Mouse (Mus musculus) heart, embryonic 11.5 days (tissue): ENCODE results near the gene Hs6st1. TPM values are rescaled to one million over a fixed set of nuclear protein-coding genes. Genes with fewer than 3 reads are reported as not detected.

Experiments used
- ATAC-seq: fragments of 200-750 bp; cut with Nextera tagmentation; replicated peaks from 2 replicates; pipeline ENCODE4 v1.8.0; 2017; ENCODE audit warnings: moderate library complexity; ENCODE audit not compliant: insufficient number of reproducible peaks, low FRiP score, low TSS enrichment
- H3K27ac ChIP-seq: fragments of 300-500 bp; sonication (generic); 2 replicates; pipeline ENCODE4 v1.5.1; 2014; ENCODE audit warnings: mild to moderate bottlenecking, low read depth, low read length
- H3K27me3 ChIP-seq: fragments of 300-500 bp; sonication (generic); 2 replicates; pipeline ENCODE4 v1.6.1; 2014; ENCODE audit warnings: mild to moderate bottlenecking, low read length, mixed read lengths; ENCODE audit not compliant: control insufficient read depth, insufficient read depth
- H3K36me3 ChIP-seq: fragments of 300-500 bp; sonication (generic); 2 replicates; pipeline ENCODE4 v1.6.1; 2014; ENCODE audit warnings: mild to moderate bottlenecking, low read length, moderate library complexity, mixed read lengths; ENCODE audit not compliant: control insufficient read depth, insufficient read depth
- H3K4me1 ChIP-seq: fragments of 300-500 bp; sonication (generic); 2 replicates; pipeline ENCODE4 v1.6.1; 2014; ENCODE audit warnings: low read length; ENCODE audit not compliant: control insufficient read depth, insufficient read depth
- H3K4me2 ChIP-seq: fragments of 300-500 bp; sonication (generic); 2 replicates; pipeline ENCODE4 v1.6.1; 2014; ENCODE audit warnings: mild to moderate bottlenecking, moderate library complexity
- H3K4me3 ChIP-seq: fragments of 300-500 bp; sonication (generic); 2 replicates; pipeline ENCODE4 v1.5.1; 2014; ENCODE audit warnings: low read depth, low read length
- H3K9ac ChIP-seq: fragments of 300-500 bp; sonication (generic); 2 replicates; pipeline ENCODE4 v1.6.1; 2014; ENCODE audit warnings: mild to moderate bottlenecking, low read depth, low read length, moderate library complexity
- H3K9me3 ChIP-seq: fragments of 300-500 bp; sonication (generic); replicated peaks from 2 replicates; pipeline ENCODE4 v1.6.1; 2016; ENCODE audit warnings: low read length; ENCODE audit not compliant: control insufficient read depth
- WGBS: fragments of 180-500 bp; shearing (Covaris S2); extraction: QIAGEN DNeasy Blood & Tissue Kit; methylation state at CpG from one replicate; pipeline ENCODE4 v1.1.7; 2014; ENCODE audit not compliant: insufficient replicate concordance; 5-methylcytosine and 5-hydroxymethylcytosine counted together
- polyA plus RNA-seq: library from polyadenylated mRNA; unstranded; fragments of >200 nt; fragmentation: Nextera tagmentation; extraction: Ambion mirVana; gene quantifications from 2 replicates; pipeline ENCODE4 v1.2.1, GENCODE M21; 2014

The Hs6st1 gene
- polyA plus RNA-seq, 1 experiment from 2014 or later, result 12.6 TPM

- no peak overlapping the region for H3K4me2 ChIP-seq
- H3K27ac ChIP-seq, result peak overlapping the region; percentile 36; the same call in 1 of the 2 replicates
These were observed 30.2 kb downstream of the Hs6st1 start for GRCm38 (mm10) chr1:36098432-36098831.

GRCm38 (mm10) chr1:36100371-36100770 is 32.2 kb downstream of the Hs6st1 start:
- WGBS, result 76% methylated on average over 3 of the region's 3 CpGs
- H3K4me1 ChIP-seq, result peaks cover 24% of the 10 kb centered on the region
- H3K36me3 ChIP-seq, result peaks cover 15% of the 10 kb centered on the region
- H3K9me3 ChIP-seq, result no peaks in the 10 kb centered on the region
- no peak overlapping the region for H3K9ac ChIP-seq
- H3K27me3 ChIP-seq, result no peaks in the 10 kb centered on the region
- ATAC-seq, result no peak
- H3K4me3 ChIP-seq, result no peak overlapping the region
- H3K4me2 ChIP-seq, result no peak overlapping the region
- H3K27ac ChIP-seq, result no peak overlapping the region

More at GRCm38 (mm10) chr1:36098432-36098831, 30.2 kb downstream of the Hs6st1 start:
- H3K4me3 ChIP-seq, result no peak overlapping the region
- H3K36me3 ChIP-seq, result peaks cover 16% of the 10 kb centered on the region
- no peak overlapping the region for H3K9ac ChIP-seq
- 62% methylated on average over 4 of the region's 4 CpGs for WGBS
- ATAC-seq, result no peak
- no peaks in the 10 kb centered on the region for H3K27me3 ChIP-seq
- peaks cover 27% of the 10 kb centered on the region for H3K4me1 ChIP-seq
- H3K9me3 ChIP-seq, result no peaks in the 10 kb centered on the region

GRCm38 (mm10) chr1:36105917-36106706 is 37.9 kb downstream of the Hs6st1 start:
- no peaks in the 10 kb centered on the region for H3K9me3 ChIP-seq
- no peak for ATAC-seq
- H3K27me3 ChIP-seq, result no peaks in the 10 kb centered on the region
- H3K4me1 ChIP-seq, result 0 out of 2 replicates have a peak, but pooled peaks cover 4% of the 10 kb centered on the region
- no peak overlapping the region for H3K4me2 ChIP-seq
- WGBS, result 89% methylated on average over 11 of the region's 11 CpGs
- no peak overlapping the region for H3K27ac ChIP-seq
- H3K36me3 ChIP-seq, result peaks cover 20% of the 10 kb centered on the region
- no peak overlapping the region for H3K9ac ChIP-seq
- no peak overlapping the region for H3K4me3 ChIP-seq

- Histone ChIP-seq H3K4me1 (0 out of 2 replicates have a peak, but pooled peaks cover 4% of the 10 kb centered on the region), H3K9me3 (no peaks in the 10 kb centered on the region)
- WGBS, result 75% methylated on average over 4 of the region's 4 CpGs
These were observed 41.8 kb downstream of the Hs6st1 start for GRCm38 (mm10) chr1:36109987-36110386.

GRCm38 (mm10) chr1:36112665-36113064 is 44.5 kb downstream of the Hs6st1 start:
- no peak overlapping the region for H3K27ac ChIP-seq
- no peak overlapping the region for H3K4me2 ChIP-seq
- H3K9me3 ChIP-seq, result no peaks in the 10 kb centered on the region
- no peak overlapping the region for H3K9ac ChIP-seq
- 86% methylated on average over 3 of the region's 3 CpGs for WGBS
- no peaks in the 10 kb centered on the region for H3K36me3 ChIP-seq
- no peak overlapping the region for H3K4me3 ChIP-seq
- no peaks in the 10 kb centered on the region for H3K27me3 ChIP-seq
- no peaks in the 10 kb centered on the region for H3K4me1 ChIP-seq
- no peak for ATAC-seq

More at GRCm38 (mm10) chr1:36109987-36110386, 41.8 kb downstream of the Hs6st1 start:
- no peaks in the 10 kb centered on the region for H3K27me3 ChIP-seq
- no peak overlapping the region for H3K4me3 ChIP-seq
- no peak overlapping the region for H3K9ac ChIP-seq
- no peak overlapping the region for H3K27ac ChIP-seq
- peaks cover 5% of the 10 kb centered on the region for H3K36me3 ChIP-seq
- H3K4me2 ChIP-seq, result no peak overlapping the region
- no peak for ATAC-seq

- Histone ChIP-seq H3K36me3 (no peaks in the 10 kb centered on the region), H3K27me3 (no peaks in the 10 kb centered on the region), H3K4me2 (no peak overlapping the region), H3K9me3 (no peaks in the 10 kb centered on the region), H3K4me3 (no peak overlapping the region), H3K27ac (no peak overlapping the region), H3K4me1 (no peaks in the 10 kb centered on the region), H3K9ac (no peak overlapping the region)
- 76% methylated on average over 8 of the region's 8 CpGs for WGBS
- no peak for ATAC-seq
These were observed 45.5 kb downstream of the Hs6st1 start for GRCm38 (mm10) chr1:36113670-36114069.

- Histone ChIP-seq H3K27me3 (no peaks in the 10 kb centered on the region), H3K9ac (no peak overlapping the region), H3K4me3 (no peak overlapping the region), H3K36me3 (no peaks in the 10 kb centered on the region), H3K9me3 (no peaks in the 10 kb centered on the region), H3K4me2 (no peak overlapping the region), H3K4me1 (no peaks in the 10 kb centered on the region), H3K27ac (no peak overlapping the region)
- WGBS, result 89% methylated on average over 3 of the region's 3 CpGs
- no peak for ATAC-seq
These were observed 46.6 kb downstream of the Hs6st1 start for GRCm38 (mm10) chr1:36114844-36115243.

GRCm38 (mm10) chr1:36116488-36116887 is 48.3 kb downstream of the Hs6st1 start:
- H3K4me2 ChIP-seq, result no peak overlapping the region
- H3K4me3 ChIP-seq, result no peak overlapping the region
- no peaks in the 10 kb centered on the region for H3K4me1 ChIP-seq
- no peak for ATAC-seq
- H3K27ac ChIP-seq, result no peak overlapping the region
- no peaks in the 10 kb centered on the region for H3K36me3 ChIP-seq
- H3K9me3 ChIP-seq, result no peaks in the 10 kb centered on the region
- H3K27me3 ChIP-seq, result no peaks in the 10 kb centered on the region
- 69% methylated on average over 5 of the region's 5 CpGs for WGBS
- H3K9ac ChIP-seq, result no peak overlapping the region
